Mouse (Mus musculus): ENCODE data around the gene Ear2.
"Not testable (repeated sequence)": the region's sequence is repeated elsewhere in the genome, so short reads cannot be mapped to it uniquely, and the experiment has no call there.

The Ear2 gene

DNA sequence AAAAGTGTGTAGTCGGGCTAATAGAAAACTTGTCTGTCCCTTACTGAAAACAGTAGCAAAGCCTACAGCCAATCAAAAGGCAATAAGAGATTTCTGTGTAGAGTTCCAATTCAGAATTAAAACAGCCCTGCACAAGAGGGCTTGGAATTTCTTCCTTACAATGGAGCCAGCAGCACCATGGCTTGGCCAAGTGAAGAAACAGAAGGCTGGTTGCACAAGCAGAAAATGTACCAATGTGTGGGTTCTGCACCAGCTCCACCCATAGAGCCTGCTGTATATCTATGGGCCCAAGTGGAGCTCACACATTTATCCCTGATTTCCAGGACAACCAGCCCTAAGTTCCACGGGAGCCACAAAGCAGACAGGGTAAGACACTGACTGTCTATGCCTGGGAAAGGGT lies at the start of gene Ear2:
Ear2 (plus strand) TSS at position 301 of the 400 bp plus-strand sequence.
- not testable (repeated sequence) for DNase-seq

GRCm38 (mm10) chr14:44067879-44068278 lies 34.6 kb upstream of the Ear2 start:
- not testable (repeated sequence) for DNase-seq

GRCm38 (mm10) chr14:44070595-44070994 lies 31.9 kb upstream of the Ear2 start:
- DNase-seq: not testable (repeated sequence)

DNA sequence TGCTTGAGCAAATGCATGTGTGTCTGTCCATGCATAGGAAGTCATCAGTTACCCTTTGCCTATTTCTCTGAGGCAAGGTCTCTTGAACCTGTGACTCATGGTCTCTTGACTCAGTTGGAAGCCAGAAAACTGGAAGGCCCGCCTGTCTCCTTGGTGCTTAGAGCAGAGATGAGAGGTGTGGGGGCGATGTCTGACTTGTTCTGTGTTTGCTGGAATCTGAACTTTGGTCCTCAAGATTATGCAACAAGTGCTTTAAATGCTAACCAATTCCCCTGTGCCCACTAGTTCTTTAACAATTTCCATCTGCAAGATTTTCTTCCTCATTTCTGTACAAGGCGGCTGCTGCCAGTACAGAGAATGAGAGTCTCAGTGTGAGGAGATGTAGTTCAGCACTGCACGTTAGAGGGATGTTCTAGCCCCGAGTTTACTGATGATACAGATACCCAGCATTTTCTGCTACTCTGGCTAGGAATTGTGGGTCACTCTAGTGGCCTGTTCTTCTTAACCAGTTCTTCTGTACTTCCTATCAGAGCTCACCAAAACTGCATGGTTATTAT lies 24.6 kb upstream of the Ear2 start:
- not testable (repeated sequence) for DNase-seq

GRCm38 (mm10) chr14:44086588-44086987 lies 15.9 kb upstream of the Ear2 start:
- not testable (repeated sequence) for DNase-seq

DNA sequence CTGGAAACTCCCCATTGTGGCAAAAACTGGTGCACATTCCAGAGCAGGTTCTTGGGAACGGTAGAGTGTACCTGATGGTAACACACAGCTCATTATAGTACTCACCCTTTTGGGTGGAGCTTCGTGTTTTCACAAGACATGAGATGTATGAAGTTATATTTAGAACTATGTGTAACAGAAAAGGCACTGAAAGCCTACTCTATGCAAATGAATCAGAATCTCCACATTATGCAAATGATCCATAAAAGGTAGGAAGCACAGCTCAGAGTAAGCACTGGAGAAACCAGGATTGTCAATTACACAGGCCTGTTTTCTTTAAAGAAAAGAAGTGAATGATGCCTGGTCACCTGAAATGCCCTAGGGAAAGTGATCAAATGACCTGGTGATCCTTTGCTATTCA lies 14.9 kb upstream of the Ear2 start:
- DNase-seq: not testable (repeated sequence)

- not testable (repeated sequence) for DNase-seq
These were observed 10.9 kb upstream of the Ear2 start for GRCm38 (mm10) chr14:44091524-44091923.

GRCm38 (mm10) chr14:44094445-44094844 lies 8.0 kb upstream of the Ear2 start:
- not testable (repeated sequence) for DNase-seq

- DNase-seq: not testable (repeated sequence)
These were observed 2.4 kb upstream of the Ear2 start for GRCm38 (mm10) chr14:44100030-44100429.

DNA sequence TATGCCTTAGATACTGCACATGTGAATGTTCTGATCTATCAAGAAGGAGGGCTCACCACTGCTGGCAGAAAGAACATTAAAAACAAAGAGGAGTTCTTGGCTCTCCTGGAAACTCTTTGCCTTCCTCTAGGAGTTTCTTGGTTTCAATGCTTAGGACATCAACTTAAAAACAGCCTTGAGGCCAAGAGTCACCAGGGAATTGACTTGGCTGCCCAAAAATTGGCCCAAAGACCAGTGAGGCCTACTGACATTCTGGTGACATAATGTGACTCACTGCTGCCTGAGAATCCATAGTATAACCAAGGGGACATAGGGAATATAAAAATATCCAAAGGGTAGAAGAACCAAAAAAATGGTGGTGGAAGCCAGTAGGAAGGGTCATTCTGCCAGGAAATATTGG lies 8.5 kb downstream of the Ear2 start:
- DNase-seq: no peak

- DNase-seq: not testable (repeated sequence)
These were observed 21.1 kb downstream of the Ear2 start, which contains the start of gene Gm3327 for GRCm38 (mm10) chr14:44123551-44123950. TSS of gene Gm3327 (plus strand) at chr14:44123851.

Data from thymus, postnatal 36 days (tissue).